Mouse (Mus musculus): ENCODE measurements around the gene Dpysl4.

Dpysl4 gene

GRCm38 (mm10) chr7:139149373-139149772 lies 63.6 kb downstream of the Dpysl4 start:
- ATAC-seq (ENCODE audit: low TSS enrichment) = peak; percentile 34

- ATAC-seq (ENCODE audit: low TSS enrichment) = peak; percentile 53
Observed at GRCm38 (mm10) chr7:139151116-139151515, 65.3 kb downstream of the Dpysl4 start.

All from frontal cortex, adult (tissue).